Mouse (Mus musculus) adrenal gland, adult 8-10 months (tissue): ENCODE data around the gene Itgax. TPM values are rescaled to one million over a fixed set of nuclear protein-coding genes. Genes with fewer than 3 reads are reported as not detected.
A peak's percentile ranks its signal among the peaks of the same experiment; 100 is the strongest.
"Not testable (repeated sequence)": the region's sequence is repeated elsewhere in the genome, so short reads cannot be mapped to it uniquely, and the experiment has no call there.

ENCODE experiments used
- DNase-seq: peaks from one replicate; pipeline ENCODE4 v3.0.0; 2022
- total RNA-seq, 4 experiments: library from RNA; stranded (reverse); gene quantifications; 2 replicates each; pipeline ENCODE4 v1.2.4; 2022

Itgax gene
- 1 to 10 TPM; 1.6 to 9.6 (median 5.1) TPM for total RNA-seq

DNA sequence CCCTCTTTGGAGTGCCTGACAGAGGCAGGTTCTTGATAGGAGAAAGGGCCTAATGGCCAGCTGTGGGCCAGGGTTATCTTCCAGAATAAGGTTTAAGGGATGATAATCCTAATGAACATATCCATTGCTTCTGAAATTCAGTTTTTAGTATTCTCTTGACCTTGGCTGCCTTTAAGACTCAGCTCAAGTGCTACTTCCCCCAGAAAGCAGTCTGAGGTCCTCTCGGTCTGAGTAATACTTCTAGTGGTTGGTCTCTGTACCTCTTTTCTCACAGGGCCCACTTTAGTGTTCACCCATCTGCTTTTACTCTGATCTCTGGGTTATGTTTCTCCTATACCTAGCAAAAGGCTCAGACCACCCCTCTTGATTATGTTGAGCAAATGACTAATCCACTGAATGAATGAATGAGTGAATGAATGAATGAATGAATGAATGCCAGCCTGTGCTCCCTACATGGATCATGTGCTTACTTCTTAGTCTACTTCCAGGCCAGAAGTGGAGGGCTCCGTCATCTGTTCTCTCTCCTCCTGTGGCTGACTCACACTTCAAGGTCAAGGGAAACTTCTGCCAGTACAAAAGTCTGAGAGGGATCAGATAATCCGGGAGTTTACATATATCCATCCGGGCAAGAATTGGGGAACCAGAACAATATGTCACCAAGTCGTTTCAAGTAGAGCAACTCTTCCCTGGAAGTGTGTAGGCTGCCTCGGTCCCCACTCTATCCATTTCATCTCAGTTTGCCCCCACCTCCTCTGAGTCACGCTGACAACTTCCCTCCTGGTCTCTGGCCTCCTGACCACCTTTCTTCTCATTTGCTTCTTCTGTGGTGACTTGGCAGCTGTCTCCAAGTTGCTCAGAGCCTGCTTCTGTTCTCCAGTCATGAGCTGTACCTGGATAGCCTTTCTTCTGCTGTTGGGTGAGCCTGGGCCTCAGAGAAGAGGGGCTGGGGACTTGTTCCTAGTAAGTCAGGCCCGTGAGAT lies at the start of gene Itgax:
Gene Itgax, plus strand, starts transcription at position 807 of the 980 bp plus-strand sequence.
- peak; percentile 39 for DNase-seq

- no peak for DNase-seq
These were observed 49.3 kb upstream of the Itgax start for GRCm38 (mm10) chr7:128080012-128080411.

- DNase-seq: no peak
These were observed 40.2 kb upstream of the Itgax start for GRCm38 (mm10) chr7:128089141-128089540.

- DNase-seq: no peak
These were observed 31.2 kb upstream of the Itgax start for GRCm38 (mm10) chr7:128098135-128098534.

- no peak for DNase-seq
These were observed 28.5 kb upstream of the Itgax start for GRCm38 (mm10) chr7:128100742-128101357.

DNA sequence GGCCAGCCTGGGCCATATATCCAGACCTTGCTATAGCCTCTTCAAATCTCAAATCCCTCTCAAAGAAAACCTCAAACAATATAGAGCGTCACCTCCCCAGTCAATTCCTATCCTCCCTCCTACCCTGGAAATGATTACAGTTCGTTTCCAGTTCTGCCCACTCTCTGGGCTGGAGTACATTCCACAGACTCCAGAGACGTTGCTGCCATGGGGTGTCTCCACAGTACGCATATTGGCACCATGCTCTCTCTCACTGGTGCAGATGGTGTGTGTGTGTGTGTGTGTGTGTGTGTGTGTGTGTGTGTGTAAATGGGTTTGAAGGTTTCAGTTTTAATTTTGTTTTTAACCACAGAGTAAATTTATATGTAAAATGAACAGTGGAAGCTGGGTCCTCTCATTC lies 24.1 kb upstream of the Itgax start:
- no peak for DNase-seq

- no peak for DNase-seq
These were observed 21.9 kb upstream of the Itgax start for GRCm38 (mm10) chr7:128107462-128107861.

- DNase-seq: no peak
These were observed 19.0 kb upstream of the Itgax start for GRCm38 (mm10) chr7:128110314-128110713.

GRCm38 (mm10) chr7:128112131-128112530 lies 17.2 kb upstream of the Itgax start:
- DNase-seq: no peak

DNA sequence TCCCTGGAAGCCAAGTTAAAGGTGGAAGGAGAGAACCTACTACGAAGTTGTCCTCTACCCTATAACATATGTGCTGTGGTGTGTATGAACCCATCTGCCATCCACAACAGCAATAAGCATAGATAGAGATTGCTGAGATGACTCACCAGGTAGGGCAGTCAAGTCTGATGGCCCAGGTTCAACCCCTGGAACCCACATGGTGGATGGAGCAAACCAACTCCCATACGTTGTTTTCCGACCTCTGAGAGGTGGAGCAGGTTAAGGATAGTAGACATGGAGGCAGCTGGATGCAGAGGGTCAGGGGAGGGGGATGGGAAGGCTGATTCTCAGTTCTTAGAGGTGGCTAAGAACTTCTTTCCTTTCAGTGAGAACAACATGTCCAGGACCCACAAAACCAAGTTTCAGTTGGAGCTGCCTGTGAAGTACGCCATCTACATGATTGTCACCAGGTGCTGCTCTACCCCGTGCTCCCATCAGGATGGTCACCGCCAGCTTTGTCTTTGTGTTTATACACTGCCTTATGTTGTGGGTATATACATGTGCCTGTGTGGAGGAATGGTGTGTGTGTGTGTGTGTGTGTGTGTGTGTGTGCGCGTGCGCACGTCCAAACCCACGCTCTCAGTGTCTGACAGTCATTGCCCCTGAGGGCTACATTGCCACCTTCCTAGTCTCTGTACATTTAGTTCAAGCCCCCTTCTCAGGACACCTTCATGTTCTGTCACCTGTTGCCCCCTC lies 14.8 kb upstream of the Itgax start:
- no peak for DNase-seq

DNA sequence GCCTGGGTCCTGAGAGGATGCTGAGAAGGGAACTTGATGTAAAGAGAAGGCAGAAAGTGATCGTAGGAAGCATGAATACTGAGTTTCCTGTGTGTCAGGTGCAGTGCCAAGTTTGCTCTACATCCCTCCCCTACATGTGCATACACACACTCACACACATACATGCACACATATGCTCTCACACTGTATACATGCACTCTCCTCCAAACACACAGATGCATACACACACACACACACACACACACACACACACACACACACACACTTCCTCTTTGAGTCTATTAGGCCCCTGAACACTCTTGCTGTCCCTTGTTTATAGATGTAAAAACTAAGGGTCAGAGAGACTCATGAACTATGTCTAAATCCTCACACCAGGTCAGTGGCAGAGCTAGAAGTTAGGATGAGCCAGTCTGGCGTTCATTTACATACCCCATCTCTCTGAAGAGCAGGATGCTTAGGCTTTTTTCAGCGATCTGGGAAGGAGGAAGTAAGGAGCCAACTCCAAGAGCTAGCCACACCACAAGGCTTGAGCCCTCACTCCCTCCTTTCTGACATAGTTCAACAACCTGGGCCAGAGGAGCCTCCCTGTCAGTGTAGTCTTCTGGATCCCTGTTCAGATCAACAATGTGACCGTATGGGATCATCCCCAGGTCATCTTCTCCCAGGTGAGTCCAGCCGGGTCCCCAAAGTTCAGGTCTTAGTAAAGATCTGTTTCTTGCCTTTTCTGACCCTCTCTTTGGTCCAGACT lies 14.0 kb upstream of the Itgax start:
- no peak for DNase-seq

DNA sequence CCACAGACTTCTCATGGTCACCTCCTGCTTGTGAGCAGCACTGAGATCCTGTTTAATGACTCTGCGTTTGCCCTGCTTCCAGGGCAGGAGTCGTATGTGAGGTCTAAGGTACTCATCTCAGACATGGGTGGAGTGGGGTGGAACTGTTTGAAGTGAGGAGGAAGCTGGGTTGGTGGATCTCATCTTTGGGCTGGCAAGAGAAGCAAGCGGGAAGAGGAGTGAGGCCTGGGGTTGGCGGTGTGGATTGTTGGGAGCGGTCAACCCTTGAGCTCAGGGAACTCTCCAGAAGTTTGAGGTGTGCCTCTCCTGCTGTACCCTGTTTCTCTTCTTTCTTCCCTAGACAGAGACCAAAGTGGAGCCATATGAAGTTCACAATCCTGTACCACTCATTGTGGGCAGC lies 13.0 kb upstream of the Itgax start:
- no peak for DNase-seq

GRCm38 (mm10) chr7:128119726-128120490 lies 9.4 kb upstream of the Itgax start:
- no peak for DNase-seq

GRCm38 (mm10) chr7:128132148-128132547 lies 2.8 kb downstream of the Itgax start:
- DNase-seq: no peak

DNA sequence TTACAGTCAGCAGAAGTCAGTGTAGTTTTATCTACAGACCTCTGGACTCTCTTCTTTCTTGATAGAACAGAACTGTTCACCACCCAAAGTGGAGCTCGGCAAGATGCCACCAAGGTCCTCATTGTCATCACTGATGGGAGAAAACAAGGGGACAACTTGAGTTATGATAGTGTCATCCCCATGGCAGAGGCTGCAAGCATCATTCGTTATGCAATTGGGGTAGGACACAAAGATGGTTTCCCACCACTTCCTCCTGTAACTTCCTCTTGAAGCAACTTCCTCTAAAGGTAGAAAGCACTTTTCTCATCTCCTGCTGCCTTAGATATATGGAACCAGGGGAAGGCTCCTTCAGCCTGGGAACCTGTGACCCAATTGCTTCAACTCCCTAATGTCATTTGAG lies 4.2 kb downstream of the Itgax start:
- DNase-seq: no peak

DNA sequence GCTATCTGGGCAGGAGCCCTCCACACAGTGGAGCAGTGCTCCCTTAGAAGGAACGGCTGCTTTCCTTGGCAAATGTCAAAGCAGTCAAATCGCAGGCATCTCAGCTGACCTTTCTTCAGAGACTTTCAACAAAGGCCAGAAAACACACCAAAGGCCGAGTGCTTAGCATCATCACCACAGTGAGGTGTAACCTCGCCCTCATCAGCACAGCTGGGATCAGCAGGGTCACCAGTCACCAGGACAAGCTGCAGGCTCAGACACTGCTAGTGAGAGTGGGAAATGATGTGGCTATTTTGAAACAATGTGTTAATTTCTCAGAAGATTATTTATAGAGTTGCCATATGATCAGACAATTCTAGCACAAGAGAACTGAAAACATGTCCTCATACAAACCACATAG lies 7.6 kb downstream of the Itgax start:
- DNase-seq: no peak

DNA sequence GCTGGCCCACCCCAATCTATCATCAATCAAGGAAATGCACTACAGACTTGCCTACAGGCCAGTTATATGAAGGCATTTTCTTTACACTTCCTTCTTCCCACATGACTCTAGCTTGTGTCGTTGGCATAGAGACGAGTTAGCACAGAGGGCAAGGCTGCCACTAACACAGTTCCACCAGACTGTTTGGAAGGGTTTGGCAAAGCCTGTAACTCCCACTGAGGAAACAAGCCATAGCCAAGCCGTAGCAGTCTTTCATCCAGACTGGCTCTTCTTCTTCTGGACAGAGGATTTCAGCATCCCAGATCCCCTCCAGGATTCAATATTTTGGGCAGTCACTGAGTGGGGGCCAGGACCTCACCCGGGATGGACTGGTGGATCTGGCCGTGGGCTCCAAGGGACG lies 10.3 kb downstream of the Itgax start:
- no peak for DNase-seq

- no peak for DNase-seq
These were observed 21.6 kb downstream of the Itgax start for GRCm38 (mm10) chr7:128150970-128151369.

DNA sequence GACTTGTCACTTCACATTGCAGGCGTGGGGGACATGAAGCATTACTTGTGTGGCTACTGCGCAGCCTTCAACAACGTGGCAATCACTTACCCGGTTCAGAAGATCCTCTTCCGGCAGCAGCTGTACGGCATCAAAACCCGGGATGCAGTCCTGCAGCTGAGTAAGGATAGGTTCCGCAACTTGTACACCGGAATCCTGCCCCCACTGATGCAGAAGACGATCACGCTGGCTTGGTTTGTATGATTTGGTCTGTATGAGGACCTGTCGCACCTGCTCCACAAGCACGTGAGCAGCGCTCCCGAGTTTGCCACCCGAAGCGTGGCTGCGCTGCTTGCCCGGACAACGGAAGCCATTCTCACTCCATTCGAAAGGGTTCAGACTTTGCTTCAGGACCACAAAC lies 24.7 kb downstream of the Itgax start, which contains the start of gene Itgad:
Gene Itgad, plus strand, starts transcription at position 301 of the 400 bp plus-strand sequence.
- DNase-seq: no peak

- no peak for DNase-seq
These were observed 25.6 kb downstream of the Itgax start for GRCm38 (mm10) chr7:128154924-128155323.

DNA sequence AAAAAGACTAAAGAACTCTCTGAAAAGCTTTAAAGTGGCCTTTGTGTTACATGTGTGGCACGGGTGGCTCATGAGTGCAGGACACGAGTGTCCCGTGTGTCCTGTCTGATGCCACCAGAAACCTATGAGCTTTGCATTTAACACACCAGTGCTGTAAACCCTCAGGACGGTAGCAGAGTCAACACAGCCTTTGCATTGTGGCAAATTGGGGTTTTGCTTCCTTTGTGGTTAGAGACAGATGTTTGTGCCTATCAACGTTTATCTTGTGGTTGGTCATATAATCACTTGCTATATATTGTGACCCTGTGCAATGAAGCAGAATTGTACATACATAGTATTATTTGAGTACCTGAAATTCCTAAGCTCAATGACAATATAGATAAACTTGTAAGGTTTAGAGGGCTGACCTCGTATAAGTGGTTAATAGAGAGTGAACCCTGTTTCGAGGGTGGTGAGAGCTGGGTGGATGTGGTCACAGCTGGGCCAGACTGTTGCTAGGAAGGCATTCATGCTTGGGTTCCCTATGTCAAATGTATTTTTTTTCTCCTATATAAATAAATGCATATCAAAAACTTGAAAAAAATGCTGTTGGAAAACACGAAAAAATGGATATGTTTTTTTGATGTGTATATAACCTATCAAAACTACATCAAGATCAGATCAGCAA lies 29.5 kb downstream of the Itgax start:
- not testable (repeated sequence) for DNase-seq
